Mouse (Mus musculus) hindbrain, embryonic 10.5 days (tissue): Measurements from ENCODE around the gene Ttc41. TPM values are rescaled to one million over a fixed set of nuclear protein-coding genes. Genes with fewer than 3 reads are reported as not detected.

ENCODE experiments used
- DNase-seq: peaks from one replicate; pipeline ENCODE4 v3.0.0-alpha.2; 2017; ENCODE audit warnings: low spot score
- H3K27ac ChIP-seq: fragments of 300-500 bp; sonication (generic); 2 replicates; pipeline ENCODE4 v1.5.1; 2016; ENCODE audit warnings: mild to moderate bottlenecking, moderate library complexity
- H3K27me3 ChIP-seq: fragments of 300-500 bp; sonication (generic); 2 replicates; pipeline ENCODE4 v1.6.1; 2016; ENCODE audit warnings: mild to moderate bottlenecking; ENCODE audit not compliant: poor library complexity, insufficient read depth, severe bottlenecking
- H3K36me3 ChIP-seq: fragments of 300-500 bp; sonication (generic); 2 replicates; pipeline ENCODE4 v1.6.1; 2016; ENCODE audit warnings: mild to moderate bottlenecking, moderate library complexity
- H3K4me1 ChIP-seq: fragments of 300-500 bp; sonication (generic); replicated peaks from 2 replicates; pipeline ENCODE4 v1.6.1; 2016; ENCODE audit warnings: mild to moderate bottlenecking
- H3K4me3 ChIP-seq: fragments of 300-500 bp; sonication (generic); 2 replicates; pipeline ENCODE4 v1.5.1; 2016; ENCODE audit warnings: mild to moderate bottlenecking, moderate library complexity
- H3K9me3 ChIP-seq: fragments of 300-500 bp; sonication (generic); 2 replicates; pipeline ENCODE4 v1.6.1; 2016; ENCODE audit warnings: mild to moderate bottlenecking, moderate library complexity
- WGBS: fragments of 180-500 bp; shearing (Covaris S2); methylation state at CpG from one replicate; pipeline ENCODE4 v1.1.7; 2016; 5-methylcytosine and 5-hydroxymethylcytosine counted together
- polyA plus RNA-seq: library from polyadenylated mRNA; unstranded; fragments of >200 nt; fragmentation: Nextera tagmentation; extraction: Ambion mirVana; gene quantifications from 2 replicates; pipeline ENCODE4 v1.2.1, GENCODE M21; 2016

Gene Ttc41
- polyA plus RNA-seq, 1 experiment from 2014 or later = 2.9 TPM

DNA sequence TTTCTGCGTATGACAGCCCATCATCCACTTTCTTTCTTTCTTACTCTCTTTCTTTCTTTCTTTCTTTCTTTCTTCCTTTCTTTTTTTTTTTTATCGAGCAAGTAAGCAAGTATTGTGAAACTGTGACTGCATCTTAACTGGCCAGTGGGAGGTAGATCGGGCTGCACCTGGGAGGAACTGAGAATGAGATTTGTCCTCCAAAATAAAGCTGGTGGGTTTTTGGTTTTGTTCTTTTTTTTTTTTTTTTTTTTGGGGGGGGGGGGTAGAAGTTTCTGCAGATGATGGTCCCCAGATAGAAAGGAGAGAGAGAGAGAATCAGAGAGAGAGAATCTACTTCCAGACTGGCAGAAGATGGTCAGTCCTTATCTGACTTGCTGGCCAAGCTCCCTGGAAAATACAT lies 1.5 kb downstream of the Ttc41 start:
- Histone ChIP-seq H3K4me3 (no peak overlapping the region), H3K27me3 (no peaks in the 10 kb centered on the region), H3K36me3 (peaks cover 21% of the 10 kb centered on the region), H3K4me1 (peaks cover 28% of the 10 kb centered on the region), H3K27ac (peak overlapping the region; percentile 98), H3K9me3 (no peaks in the 10 kb centered on the region)
- no peak for DNase-seq
- WGBS = 86% methylated on average over 3 of the region's 3 CpGs

DNA sequence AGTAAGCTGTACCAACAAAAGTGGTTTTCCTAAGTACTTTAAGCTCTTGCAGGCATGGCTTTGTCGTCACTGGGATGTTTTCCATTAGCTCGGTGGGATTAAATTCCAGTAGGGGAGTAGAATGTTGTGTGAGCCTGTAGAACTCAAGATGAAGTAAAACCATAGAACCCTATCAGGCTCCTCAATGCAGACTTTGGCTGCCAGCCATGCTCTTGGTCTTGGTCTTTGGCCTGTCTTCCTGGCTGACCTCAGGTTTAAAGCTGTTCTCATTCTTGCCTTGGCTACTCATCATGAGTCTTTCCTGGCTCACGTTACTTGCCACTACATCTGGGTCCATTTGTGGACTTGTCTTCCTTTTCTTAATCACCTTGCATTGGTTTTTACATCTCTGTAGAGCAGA lies 6.5 kb downstream of the Ttc41 start:
- Histone ChIP-seq H3K27ac (no peak overlapping the region), H3K4me3 (no peak overlapping the region), H3K4me1 (no peaks in the 10 kb centered on the region), H3K9me3 (no peaks in the 10 kb centered on the region), H3K36me3 (no peaks in the 10 kb centered on the region), H3K27me3 (no peaks in the 10 kb centered on the region)
- WGBS = 82% methylated on average over 3 of the region's 3 CpGs
- no peak for DNase-seq

- H3K36me3 ChIP-seq = no peaks in the 10 kb centered on the region
- H3K9me3 ChIP-seq = no peaks in the 10 kb centered on the region
- peak; percentile 60 for DNase-seq
- peak overlapping the region; percentile 84 for H3K27ac ChIP-seq
- WGBS = 4% methylated on average over 12 of the region's 12 CpGs
- peaks cover 18% of the 10 kb centered on the region for H3K4me1 ChIP-seq
- peak overlapping the region; percentile 46 for H3K4me3 ChIP-seq
- peaks cover 5% of the 10 kb centered on the region; the same call in 1 of the 2 replicates for H3K27me3 ChIP-seq
These were observed 22.0 kb downstream of the Ttc41 start for GRCm38 (mm10) chr10:86727548-86727980.

DNA sequence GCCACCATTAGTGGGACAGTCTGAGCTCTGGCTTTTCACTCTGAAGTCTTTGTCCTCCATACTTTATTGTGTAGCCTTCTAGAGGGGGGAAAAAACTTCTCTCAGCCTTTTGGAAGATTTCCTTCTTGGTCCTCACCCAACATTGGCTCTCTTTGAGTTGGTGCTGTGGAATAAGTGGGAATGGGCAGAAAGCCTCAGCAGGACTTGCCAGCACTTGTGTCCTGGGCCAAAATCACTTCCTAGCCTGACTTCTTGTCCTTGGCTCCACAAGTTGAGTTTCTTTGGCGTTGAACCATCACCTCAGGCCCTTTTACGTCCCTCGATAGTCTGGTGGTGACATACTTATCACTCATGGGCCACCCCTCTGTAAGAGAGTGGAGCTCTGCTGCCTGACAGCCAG lies 22.6 kb downstream of the Ttc41 start:
- Histone ChIP-seq H3K27me3 (peaks cover 5% of the 10 kb centered on the region; the same call in 1 of the 2 replicates), H3K27ac (peak overlapping the region; percentile 84), H3K4me3 (no peak overlapping the region; the same call in 1 of the 2 replicates), H3K9me3 (no peaks in the 10 kb centered on the region), H3K36me3 (no peaks in the 10 kb centered on the region), H3K4me1 (peaks cover 18% of the 10 kb centered on the region)
- no peak for DNase-seq
- WGBS = 90% methylated on average over 3 of the region's 3 CpGs

DNA sequence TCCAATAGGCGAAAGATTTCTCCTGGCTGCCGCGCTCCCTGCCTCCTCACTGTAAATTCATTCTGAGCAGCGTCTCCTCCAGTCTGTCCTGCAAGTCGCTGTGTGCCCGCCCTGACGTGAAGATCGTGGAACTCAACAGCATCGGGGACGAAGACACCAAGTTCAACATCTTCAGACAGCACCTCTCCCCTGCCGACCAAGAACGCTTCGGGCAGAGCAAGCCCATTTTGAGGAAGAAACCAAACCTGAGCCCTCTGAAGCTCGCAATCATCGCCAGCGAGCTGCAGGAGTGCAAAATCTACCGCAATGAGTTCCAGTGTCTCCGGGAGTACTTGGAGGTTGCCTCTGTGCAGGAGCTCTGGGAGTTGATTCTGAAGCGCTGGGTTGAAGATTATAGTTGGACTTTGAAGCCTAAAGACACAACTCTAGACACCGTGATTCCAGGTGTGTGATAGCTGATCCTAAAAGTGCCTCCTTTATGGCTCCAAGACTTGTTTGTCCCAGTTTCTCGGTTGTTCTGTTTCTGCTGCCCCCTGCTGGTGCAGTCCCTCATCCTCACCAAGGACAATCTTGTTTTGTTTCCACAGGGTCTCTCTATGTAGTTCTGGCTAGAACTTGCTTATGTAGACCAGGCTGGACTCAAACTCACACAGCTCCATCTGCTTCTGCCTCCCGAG lies 25.4 kb downstream of the Ttc41 start:
- peak overlapping the region; percentile 77 for H3K27ac ChIP-seq
- peaks cover 18% of the 10 kb centered on the region for H3K4me1 ChIP-seq
- no peaks in the 10 kb centered on the region for H3K9me3 ChIP-seq
- H3K4me3 ChIP-seq = peak overlapping the region; percentile 55
- DNase-seq = peak; percentile 86
- H3K36me3 ChIP-seq = no peaks in the 10 kb centered on the region
- H3K27me3 ChIP-seq = peaks cover 5% of the 10 kb centered on the region; the same call in 1 of the 2 replicates
- 14% methylated on average over 22 of the region's 22 CpGs for WGBS

GRCm38 (mm10) chr10:86731500-86731863 lies 25.9 kb downstream of the Ttc41 start:
- H3K36me3 ChIP-seq = no peaks in the 10 kb centered on the region
- H3K27ac ChIP-seq = no peak overlapping the region
- WGBS = 61% methylated on average over 2 of the region's 2 CpGs
- no peaks in the 10 kb centered on the region for H3K9me3 ChIP-seq
- H3K4me3 ChIP-seq = no peak overlapping the region; the same call in 1 of the 2 replicates
- H3K4me1 ChIP-seq = peaks cover 18% of the 10 kb centered on the region
- no peak for DNase-seq
- peaks cover 5% of the 10 kb centered on the region; the same call in 1 of the 2 replicates for H3K27me3 ChIP-seq

GRCm38 (mm10) chr10:86735036-86735435 lies 29.4 kb downstream of the Ttc41 start:
- DNase-seq = no peak
- Histone ChIP-seq H3K36me3 (no peaks in the 10 kb centered on the region), H3K9me3 (no peaks in the 10 kb centered on the region), H3K4me1 (0 out of 2 replicates have a peak, but pooled peaks cover 4% of the 10 kb centered on the region), H3K4me3 (no peak overlapping the region), H3K27ac (no peak overlapping the region), H3K27me3 (peaks cover 3% of the 10 kb centered on the region; the same call in 1 of the 2 replicates)
- 93% methylated on average over 4 of the region's 4 CpGs for WGBS

DNA sequence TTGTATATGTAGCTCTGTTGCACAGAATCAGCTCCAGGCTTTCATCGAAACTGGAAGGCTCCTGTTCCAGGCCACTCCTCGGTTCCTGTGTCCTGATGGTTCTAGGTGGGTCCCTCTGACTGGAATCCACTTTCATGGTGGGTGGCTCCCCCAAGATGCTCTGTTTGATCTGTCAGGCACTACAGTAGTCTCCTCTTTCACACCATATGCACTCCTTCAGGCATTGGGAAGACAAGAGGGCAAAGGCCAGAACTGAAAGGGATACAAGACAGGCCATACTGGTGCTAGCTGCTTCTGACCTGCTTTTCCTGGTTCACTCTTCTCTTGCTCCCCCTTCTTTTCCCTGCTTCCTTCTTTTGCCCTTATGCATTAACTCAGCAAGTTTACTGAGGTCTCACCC lies 37.3 kb downstream of the Ttc41 start:
- H3K36me3 ChIP-seq = no peaks in the 10 kb centered on the region
- no peaks in the 10 kb centered on the region for H3K4me1 ChIP-seq
- H3K4me3 ChIP-seq = no peak overlapping the region
- no peak overlapping the region for H3K27ac ChIP-seq
- no peaks in the 10 kb centered on the region for H3K27me3 ChIP-seq
- H3K9me3 ChIP-seq = no peaks in the 10 kb centered on the region
- no peak for DNase-seq
- WGBS = 86% methylated on average over 2 of the region's 2 CpGs

GRCm38 (mm10) chr10:86744306-86744705 lies 38.7 kb downstream of the Ttc41 start:
- Histone ChIP-seq H3K36me3 (no peaks in the 10 kb centered on the region), H3K9me3 (no peaks in the 10 kb centered on the region), H3K27ac (no peak overlapping the region), H3K27me3 (no peaks in the 10 kb centered on the region), H3K4me3 (no peak overlapping the region), H3K4me1 (no peaks in the 10 kb centered on the region)
- DNase-seq = no peak
- WGBS = 90% methylated on average over 7 of the region's 7 CpGs

DNA sequence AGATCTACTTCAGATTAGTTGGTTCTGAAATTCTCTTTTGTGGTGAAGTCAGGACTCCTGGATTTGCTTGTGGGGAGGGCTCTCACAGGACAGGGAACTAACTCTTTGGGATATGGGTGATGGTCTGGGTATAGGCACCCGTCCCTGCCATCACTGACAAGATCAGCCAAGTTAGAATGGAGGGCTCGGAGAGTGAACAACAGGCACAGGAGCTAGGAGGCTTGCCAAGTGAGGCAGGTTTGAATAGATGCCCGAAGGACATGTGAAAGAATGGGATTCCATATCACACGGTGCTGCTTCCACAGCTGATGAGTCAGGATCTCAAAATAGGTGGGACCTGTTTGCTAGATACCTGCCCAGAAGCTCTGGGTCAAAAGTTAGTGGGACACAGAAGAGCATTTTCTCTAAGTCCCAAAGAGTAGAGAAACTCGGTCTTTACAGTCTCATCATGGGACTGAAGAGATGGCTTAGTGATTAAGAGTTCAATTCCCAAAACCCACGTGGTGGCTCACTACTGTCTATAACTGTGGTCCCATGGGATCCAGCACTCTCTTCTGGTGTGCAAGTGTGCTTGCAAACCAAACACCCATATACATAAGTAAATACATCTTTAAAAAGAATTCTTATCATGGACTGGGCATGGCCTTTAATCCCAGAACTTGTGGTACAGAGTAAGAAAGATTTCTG lies 50.3 kb downstream of the Ttc41 start:
- Histone ChIP-seq H3K27ac (no peak overlapping the region), H3K4me3 (no peak overlapping the region), H3K36me3 (no peaks in the 10 kb centered on the region), H3K4me1 (no peaks in the 10 kb centered on the region), H3K9me3 (no peaks in the 10 kb centered on the region), H3K27me3 (no peaks in the 10 kb centered on the region)
- 86% methylated on average over 6 of the region's 6 CpGs for WGBS
- no peak for DNase-seq

- Histone ChIP-seq H3K27me3 (no peaks in the 10 kb centered on the region), H3K36me3 (no peaks in the 10 kb centered on the region), H3K27ac (no peak overlapping the region), H3K4me3 (no peak overlapping the region), H3K4me1 (no peaks in the 10 kb centered on the region), H3K9me3 (no peaks in the 10 kb centered on the region)
- WGBS = 97% methylated on average over 1 of the region's 1 CpGs
- no peak for DNase-seq
These were observed 52.1 kb downstream of the Ttc41 start for GRCm38 (mm10) chr10:86757724-86758123.

GRCm38 (mm10) chr10:86758211-86758610 lies 52.6 kb downstream of the Ttc41 start:
- no peak for DNase-seq
- 87% methylated on average over 6 of the region's 6 CpGs for WGBS
- Histone ChIP-seq H3K36me3 (no peaks in the 10 kb centered on the region), H3K4me1 (no peaks in the 10 kb centered on the region), H3K27ac (no peak overlapping the region), H3K9me3 (no peaks in the 10 kb centered on the region), H3K4me3 (no peak overlapping the region), H3K27me3 (no peaks in the 10 kb centered on the region)

DNA sequence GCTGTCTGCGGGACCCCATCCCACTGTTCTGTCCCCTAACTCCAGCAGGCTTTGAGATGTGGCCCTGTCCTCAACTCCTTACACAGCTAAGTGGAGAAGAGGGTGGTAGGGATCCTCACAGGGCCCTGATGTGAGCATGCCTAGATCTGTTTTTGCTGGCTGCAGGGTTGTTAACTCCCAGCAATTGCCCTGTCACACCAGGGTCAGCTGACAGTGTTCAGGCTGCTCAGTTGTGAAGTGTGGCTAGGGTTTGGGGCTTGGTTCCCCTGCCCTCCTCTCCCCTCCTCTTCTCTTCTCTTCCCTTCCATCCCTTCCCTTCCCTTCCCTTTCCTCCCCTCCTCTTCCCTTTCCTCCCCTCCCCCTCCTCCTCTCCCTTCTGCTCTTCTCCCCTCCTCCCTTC lies 55.6 kb downstream of the Ttc41 start:
- WGBS = 77% methylated on average over 1 of the region's 1 CpGs

More for the DNA sequence above, 55.6 kb downstream of the Ttc41 start:
- no peak overlapping the region for H3K27ac ChIP-seq
- no peaks in the 10 kb centered on the region for H3K9me3 ChIP-seq
- no peak overlapping the region for H3K4me3 ChIP-seq
- H3K27me3 ChIP-seq = no peaks in the 10 kb centered on the region
- no peaks in the 10 kb centered on the region for H3K36me3 ChIP-seq
- H3K4me1 ChIP-seq = no peaks in the 10 kb centered on the region
- no peak for DNase-seq
